Mouse (Mus musculus) hindbrain, embryonic 11.5 days (tissue): ENCODE data around the gene Mlx. TPM values are rescaled to one million over a fixed set of nuclear protein-coding genes. Genes with fewer than 3 reads are reported as not detected.

Source experiments
- ATAC-seq: fragments of 200-750 bp; cut with Nextera tagmentation; 2 replicates; pipeline ENCODE4 v1.8.0; 2017; ENCODE audit warnings: mild to moderate bottlenecking, moderate TSS enrichment, moderate library complexity; ENCODE audit not compliant: low FRiP score
- DNase-seq: peaks from one replicate; pipeline ENCODE4 v3.0.0-alpha.2; 2015; ENCODE audit warnings: low spot score
- H3K27ac ChIP-seq: fragments of 300-500 bp; sonication (generic); 2 replicates; pipeline ENCODE4 v1.5.1; 2014; ENCODE audit warnings: mild to moderate bottlenecking, low read depth, low read length
- H3K27me3 ChIP-seq: fragments of 300-500 bp; sonication (generic); 2 replicates; pipeline ENCODE4 v1.6.1; 2014; ENCODE audit warnings: mild to moderate bottlenecking, low read length, moderate library complexity, mixed read lengths; ENCODE audit not compliant: control insufficient read depth, insufficient read depth
- H3K36me3 ChIP-seq: fragments of 300-500 bp; sonication (generic); 2 replicates; pipeline ENCODE4 v1.6.1; 2014; ENCODE audit warnings: mild to moderate bottlenecking, low read length, moderate library complexity, mixed read lengths; ENCODE audit not compliant: control insufficient read depth, insufficient read depth
- H3K4me1 ChIP-seq: fragments of 300-500 bp; sonication (generic); replicated peaks from 2 replicates; pipeline ENCODE4 v1.6.1; 2014; ENCODE audit warnings: low read length, mixed read lengths; ENCODE audit not compliant: control insufficient read depth, insufficient read depth
- H3K4me2 ChIP-seq: fragments of 300-500 bp; sonication (generic); replicated peaks from 2 replicates; pipeline ENCODE4 v1.6.1; 2014; ENCODE audit warnings: mild to moderate bottlenecking, low read depth, low read length
- H3K4me3 ChIP-seq: fragments of 300-500 bp; sonication (generic); 2 replicates; pipeline ENCODE4 v1.5.1; 2014; ENCODE audit warnings: low read depth, low read length
- H3K9ac ChIP-seq: fragments of 300-500 bp; sonication (generic); 2 replicates; pipeline ENCODE4 v1.6.1; 2014; ENCODE audit warnings: low read depth, low read length
- H3K9me3 ChIP-seq: fragments of 300-500 bp; sonication (generic); 2 replicates; pipeline ENCODE4 v1.6.1; 2016; ENCODE audit warnings: low read length; ENCODE audit not compliant: control insufficient read depth
- WGBS: fragments of 180-500 bp; shearing (Covaris S2); extraction: QIAGEN DNeasy Blood & Tissue Kit; methylation state at CpG from one replicate; pipeline ENCODE4 v1.1.7; 2014; 5-methylcytosine and 5-hydroxymethylcytosine counted together
- polyA plus RNA-seq: library from polyadenylated mRNA; unstranded; fragments of >200 nt; fragmentation: Nextera tagmentation; extraction: Ambion mirVana; gene quantifications from 2 replicates; pipeline ENCODE4 v1.2.1, GENCODE M21; 2014

The Mlx gene
- polyA plus RNA-seq, 1 experiment from 2014 or later = 57.1 TPM

DNA sequence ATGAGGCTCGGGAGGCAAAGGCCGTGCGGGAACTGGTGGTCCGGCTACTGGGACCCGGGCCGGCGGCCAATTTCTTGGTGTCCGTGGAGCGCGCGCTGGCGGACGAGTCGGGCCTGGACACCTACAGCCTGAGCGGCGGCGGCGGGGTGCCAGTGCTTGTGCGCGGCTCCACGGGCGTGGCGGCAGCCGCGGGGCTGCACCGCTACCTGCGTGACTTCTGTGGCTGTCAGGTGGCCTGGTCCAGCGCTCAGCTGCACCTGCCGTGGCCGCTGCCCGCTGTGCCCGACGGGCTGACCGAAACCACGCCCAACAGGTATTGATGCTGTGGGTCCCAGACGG is 16.9 kb upstream of the Mlx start:
- ATAC-seq (peak; percentile 65), DNase-seq (no peak)
- H3K4me1 ChIP-seq = no peaks in the 10 kb centered on the region; the same call in 1 of the 2 replicates
- peak overlapping the region; percentile 94 for H3K4me2 ChIP-seq
- H3K9ac ChIP-seq = peak overlapping the region; percentile 85
- H3K36me3 ChIP-seq = no peaks in the 10 kb centered on the region
- H3K27ac ChIP-seq = no peak overlapping the region
- WGBS = under 1% methylated on average over 35 of the region's 36 CpGs
- H3K27me3 ChIP-seq = no peaks in the 10 kb centered on the region
- H3K9me3 ChIP-seq = no peaks in the 10 kb centered on the region
- peak overlapping the region; percentile 80 for H3K4me3 ChIP-seq

- ATAC-seq (no peak), DNase-seq (no peak)
- H3K27ac ChIP-seq = no peak overlapping the region
- no peak overlapping the region for H3K4me2 ChIP-seq
- no peaks in the 10 kb centered on the region; the same call in 1 of the 2 replicates for H3K4me1 ChIP-seq
- no peak overlapping the region for H3K4me3 ChIP-seq
- no peaks in the 10 kb centered on the region for H3K36me3 ChIP-seq
- H3K9me3 ChIP-seq = no peaks in the 10 kb centered on the region
- H3K27me3 ChIP-seq = no peaks in the 10 kb centered on the region
- H3K9ac ChIP-seq = no peak overlapping the region
- 82% methylated on average over 6 of the region's 6 CpGs for WGBS
Observed at GRCm38 (mm10) chr11:101070987-101071386, 16.1 kb upstream of the Mlx start.

DNA sequence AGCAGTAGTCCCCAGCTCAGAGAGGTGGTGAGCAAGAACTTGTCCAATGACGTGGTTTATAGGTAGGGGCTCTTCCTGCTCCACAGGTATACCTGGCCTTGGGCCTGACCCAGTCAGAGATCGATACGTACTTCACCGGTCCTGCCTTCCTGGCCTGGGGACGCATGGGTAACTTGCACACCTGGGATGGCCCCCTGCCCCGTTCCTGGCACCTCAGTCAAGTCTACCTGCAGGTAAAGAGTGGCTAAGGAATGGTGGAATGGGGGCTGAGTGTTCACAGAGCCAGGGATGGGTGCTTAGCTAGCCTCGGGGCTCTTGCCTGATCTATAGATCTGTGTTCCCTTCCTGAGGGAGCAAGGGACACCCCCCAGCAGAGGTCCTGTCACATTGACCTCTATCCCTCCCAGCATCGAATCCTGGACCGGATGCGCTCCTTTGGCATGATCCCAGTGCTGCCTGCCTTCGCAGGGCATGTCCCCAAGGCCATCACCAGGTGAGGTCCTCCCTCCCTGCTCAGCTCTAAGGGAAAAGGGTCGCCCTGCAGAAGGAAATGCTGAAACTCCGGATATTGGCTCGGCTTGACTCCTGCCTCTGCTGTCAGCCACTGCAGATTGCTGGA is 15.2 kb upstream of the Mlx start:
- H3K4me1 ChIP-seq = no peaks in the 10 kb centered on the region; the same call in 1 of the 2 replicates
- no peak overlapping the region for H3K27ac ChIP-seq
- no peak overlapping the region for H3K4me2 ChIP-seq
- 67% methylated on average over 14 of the region's 14 CpGs for WGBS
- H3K27me3 ChIP-seq = no peaks in the 10 kb centered on the region
- ATAC-seq = no peak
- no peaks in the 10 kb centered on the region for H3K9me3 ChIP-seq
- no peak overlapping the region for H3K4me3 ChIP-seq
- H3K9ac ChIP-seq = no peak overlapping the region
- H3K36me3 ChIP-seq = no peaks in the 10 kb centered on the region
- DNase-seq = no peak

DNA sequence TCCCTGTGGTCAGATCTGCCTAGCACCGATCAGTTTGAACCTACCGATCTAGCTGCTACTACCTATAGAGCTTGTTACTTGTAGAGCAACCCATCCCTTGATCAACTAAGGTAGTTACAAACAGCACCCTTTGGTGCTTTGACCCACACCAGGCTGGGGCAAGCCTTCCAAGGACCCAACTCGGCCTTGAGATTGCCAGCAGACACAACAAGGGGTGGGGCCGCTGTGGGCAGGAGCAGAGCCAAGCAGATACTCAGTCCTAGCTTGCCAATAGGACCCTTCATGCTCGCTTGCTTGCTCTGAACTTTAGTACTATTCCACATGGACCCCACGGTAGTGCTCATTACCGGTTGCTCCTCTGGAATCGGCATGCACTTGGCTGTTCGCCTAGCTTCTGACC is 9.0 kb upstream of the Mlx start, which contains the start of gene Hsd17b1:
Hsd17b1 (plus strand) TSS at position 291 of the 400 bp plus-strand sequence.
- Histone ChIP-seq H3K4me1 (peaks cover under 1% of the 10 kb centered on the region), H3K9me3 (no peaks in the 10 kb centered on the region), H3K9ac (no peak within 1 kb of the TSS), H3K27ac (no peak within 1 kb of the TSS), H3K27me3 (peaks cover 42% of the 10 kb centered on the region), H3K4me2 (no peak within 1 kb of the TSS), H3K4me3 (no peak within 1 kb of the TSS), H3K36me3 (no peaks in the 10 kb centered on the region)
- DNase-seq = no peak
- no peak for ATAC-seq
- 74% methylated on average over 9 of the region's 9 CpGs for WGBS

GRCm38 (mm10) chr11:101079746-101080145 is 7.3 kb upstream of the Mlx start:
- ATAC-seq (no peak), DNase-seq (peak; percentile 27)
- H3K4me3 ChIP-seq = no peak overlapping the region
- no peaks in the 10 kb centered on the region for H3K9me3 ChIP-seq
- H3K9ac ChIP-seq = no peak overlapping the region
- H3K36me3 ChIP-seq = no peaks in the 10 kb centered on the region
- H3K4me2 ChIP-seq = no peak overlapping the region
- H3K4me1 ChIP-seq = peaks cover 4% of the 10 kb centered on the region
- H3K27me3 ChIP-seq = peaks cover 42% of the 10 kb centered on the region
- no peak overlapping the region for H3K27ac ChIP-seq
- 3% methylated on average over 27 of the region's 27 CpGs for WGBS

DNA sequence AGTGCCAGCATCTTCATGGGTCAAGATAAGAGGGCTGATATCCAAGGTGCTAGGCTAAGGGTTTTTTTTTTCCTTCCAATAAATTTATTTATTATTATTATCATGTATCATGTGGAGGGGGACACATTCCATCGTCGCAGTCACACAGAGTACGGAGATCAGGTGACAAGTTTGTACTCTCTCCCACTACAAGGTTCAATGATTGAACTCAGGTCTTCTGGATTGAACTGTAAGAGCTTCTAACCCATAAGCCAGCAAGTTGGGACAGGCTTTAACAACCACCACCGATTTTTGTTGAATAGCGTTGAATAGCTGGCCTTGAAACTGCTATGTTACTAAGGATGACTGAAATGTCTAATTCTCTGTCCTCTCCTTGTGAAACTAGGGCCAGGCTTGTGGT is 6.7 kb upstream of the Mlx start:
- H3K27ac ChIP-seq = no peak overlapping the region
- no peak overlapping the region for H3K9ac ChIP-seq
- DNase-seq (no peak), ATAC-seq (no peak)
- peaks cover 4% of the 10 kb centered on the region for H3K4me1 ChIP-seq
- no peak overlapping the region for H3K4me2 ChIP-seq
- H3K4me3 ChIP-seq = no peak overlapping the region
- WGBS = 66% methylated on average over 5 of the region's 5 CpGs
- no peaks in the 10 kb centered on the region for H3K36me3 ChIP-seq
- H3K9me3 ChIP-seq = no peaks in the 10 kb centered on the region
- peaks cover 42% of the 10 kb centered on the region for H3K27me3 ChIP-seq

DNA sequence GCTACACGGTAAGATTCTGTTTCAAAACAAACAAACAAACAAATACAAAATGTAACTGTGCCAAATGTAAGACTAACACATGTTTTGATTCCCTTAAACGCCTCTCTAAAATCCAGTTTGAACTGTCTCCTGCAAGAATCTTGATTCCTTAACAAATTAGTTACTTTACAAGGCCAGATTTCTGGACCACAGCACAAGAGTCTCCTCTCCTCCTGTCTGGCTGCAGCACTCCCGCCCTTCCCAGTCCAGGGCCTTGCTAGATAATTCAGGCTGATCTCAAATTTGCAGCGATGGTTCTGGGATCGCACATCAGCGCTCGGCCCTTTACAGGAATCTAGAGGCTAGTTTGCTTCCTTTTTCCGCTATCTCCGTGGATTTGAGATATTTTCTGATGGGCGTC is 5.4 kb upstream of the Mlx start:
- H3K4me3 ChIP-seq = peak overlapping the region; percentile 88
- H3K27me3 ChIP-seq = peaks cover 42% of the 10 kb centered on the region
- 8% methylated on average over 10 of the region's 10 CpGs for WGBS
- H3K27ac ChIP-seq = no peak overlapping the region
- no peaks in the 10 kb centered on the region for H3K36me3 ChIP-seq
- peak overlapping the region; percentile 96 for H3K9ac ChIP-seq
- peaks cover 9% of the 10 kb centered on the region for H3K4me1 ChIP-seq
- no peaks in the 10 kb centered on the region for H3K9me3 ChIP-seq
- peak overlapping the region; percentile 86 for H3K4me2 ChIP-seq
- DNase-seq (no peak), ATAC-seq (no peak)

GRCm38 (mm10) chr11:101082208-101083082 is 4.6 kb upstream of the Mlx start, which contains the start of gene Coasy:
Gene Coasy (plus strand): TSS chr11:101082565.
- ATAC-seq (peak; percentile 88), DNase-seq (peak; percentile 88)
- H3K36me3 ChIP-seq = no peaks in the 10 kb centered on the region
- H3K4me1 ChIP-seq = peaks cover 10% of the 10 kb centered on the region
- H3K4me2 ChIP-seq = peak within 1 kb of the TSS; percentile 86
- under 1% methylated on average over 51 of the region's 51 CpGs for WGBS
- H3K9me3 ChIP-seq = no peaks in the 10 kb centered on the region
- peak within 1 kb of the TSS; percentile 87 for H3K27ac ChIP-seq
- peak within 1 kb of the TSS; percentile 88 for H3K4me3 ChIP-seq
- peak within 1 kb of the TSS; percentile 96 for H3K9ac ChIP-seq
- peaks cover 39% of the 10 kb centered on the region for H3K27me3 ChIP-seq
